Mouse (Mus musculus) liver, postnatal 0 days (tissue): ENCODE data around the gene Dis3. TPM values are rescaled to one million over a fixed set of nuclear protein-coding genes. Genes with fewer than 3 reads are reported as not detected.
"Not testable (repeated sequence)": the region's sequence is repeated elsewhere in the genome, so short reads cannot be mapped to it uniquely, and the experiment has no call there.

Experiments
- ATAC-seq: fragments of 200-750 bp; cut with Nextera tagmentation; 2 replicates; pipeline ENCODE4 v1.8.0; 2017; ENCODE audit warnings: mild to moderate bottlenecking, moderate library complexity
- DNase-seq: peaks from one replicate; pipeline ENCODE4 v3.0.0-alpha.2; 2016
- H3K27ac ChIP-seq: fragments of 300-500 bp; sonication (generic); 2 replicates; pipeline ENCODE4 v1.5.1; 2014; ENCODE audit warnings: antibody characterized with exemption, moderate library complexity, mild to moderate bottlenecking, low read depth
- H3K27me3 ChIP-seq: fragments of 300-500 bp; sonication (generic); 2 replicates; pipeline ENCODE4 v1.6.1; 2014; ENCODE audit warnings: low read length, control low read depth, mixed read lengths; ENCODE audit not compliant: insufficient read depth
- H3K36me3 ChIP-seq: fragments of 300-500 bp; sonication (generic); replicated peaks from 2 replicates; pipeline ENCODE4 v1.6.1; 2014; ENCODE audit warnings: mild to moderate bottlenecking, control low read depth, low read length, moderate library complexity, mixed read lengths; ENCODE audit not compliant: insufficient read depth
- H3K4me1 ChIP-seq: fragments of 300-500 bp; sonication (generic); 2 replicates; pipeline ENCODE4 v1.6.1; 2014; ENCODE audit warnings: antibody characterized with exemption, mild to moderate bottlenecking, control low read depth; ENCODE audit not compliant: insufficient read depth
- H3K4me2 ChIP-seq: fragments of 300-500 bp; sonication (generic); 2 replicates; pipeline ENCODE4 v1.6.1; 2014; ENCODE audit warnings: low read depth, mild to moderate bottlenecking, low read length, moderate library complexity, mixed read lengths
- H3K4me3 ChIP-seq: fragments of 300-500 bp; sonication (generic); 2 replicates; pipeline ENCODE4 v1.5.1; 2014; ENCODE audit warnings: low read depth, low read length
- H3K9ac ChIP-seq: fragments of 300-500 bp; sonication (generic); replicated peaks from 2 replicates; pipeline ENCODE4 v1.6.1; 2014; ENCODE audit warnings: mild to moderate bottlenecking, moderate library complexity
- H3K9me3 ChIP-seq: fragments of 300-500 bp; sonication (generic); 2 replicates; pipeline ENCODE4 v1.6.1; 2016; ENCODE audit warnings: mild to moderate bottlenecking, control low read depth, low read length, mixed read lengths
- CTCF ChIP-seq: sonication (generic); IDR thresholded peaks from 2 replicates; pipeline ENCODE4 v1.5.1; 2016; ENCODE audit warnings: antibody characterized with exemption, low read depth
- EP300 ChIP-seq: IDR thresholded peaks from 2 replicates; pipeline ENCODE4 v1.6.1; 2016; ENCODE audit warnings: antibody characterized with exemption, low read depth, mild to moderate bottlenecking
- WGBS: fragments of 180-500 bp; shearing (Covaris S2); extraction: QIAGEN DNeasy Blood & Tissue Kit; methylation state at CpG from one replicate; pipeline ENCODE4 v1.1.7; 2014; ENCODE audit not compliant: insufficient replicate concordance; 5-methylcytosine and 5-hydroxymethylcytosine counted together
- polyA plus RNA-seq: library from polyadenylated mRNA; unstranded; fragments of >200 nt; fragmentation: Nextera tagmentation; extraction: Ambion mirVana; gene quantifications from 2 replicates; pipeline ENCODE4 v1.2.1, GENCODE M21; 2015

Dis3 gene
- polyA plus RNA-seq, 1 experiment from 2014 or later = 7.1 TPM

DNA sequence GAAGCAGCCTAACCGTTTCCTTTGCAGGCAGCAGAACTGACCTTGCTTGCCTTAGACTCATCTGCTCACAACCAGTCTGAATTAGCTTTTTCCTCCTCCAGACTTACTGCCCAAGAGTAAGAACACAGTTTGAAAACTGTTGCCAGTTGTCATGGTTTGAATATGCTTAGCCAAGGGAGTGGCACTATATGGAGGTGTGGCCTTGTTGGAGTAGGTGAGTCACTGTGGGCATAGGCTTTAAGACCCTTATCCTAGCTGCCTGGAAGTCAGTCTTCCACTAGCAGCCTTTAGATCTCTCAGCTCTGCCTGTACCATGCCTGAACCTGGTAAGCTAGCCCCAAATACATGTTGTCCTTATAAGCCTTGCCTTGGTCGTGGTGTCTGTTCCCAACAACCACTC is 61.9 kb downstream of the Dis3 start:
- ATAC-seq (no peak), DNase-seq (no peak)
- H3K27me3 ChIP-seq = no peaks in the 10 kb centered on the region
- no peak overlapping the region for H3K4me2 ChIP-seq
- H3K4me3 ChIP-seq = no peak overlapping the region
- no peaks in the 10 kb centered on the region for H3K9me3 ChIP-seq
- no peak for TF ChIP-seq CTCF
- TF ChIP-seq EP300 = no peak
- WGBS = 83% methylated on average over 2 of the region's 2 CpGs
- H3K9ac ChIP-seq = no peak overlapping the region
- H3K4me1 ChIP-seq = no peaks in the 10 kb centered on the region
- H3K27ac ChIP-seq = no peak overlapping the region
- H3K36me3 ChIP-seq = peaks cover 27% of the 10 kb centered on the region

DNA sequence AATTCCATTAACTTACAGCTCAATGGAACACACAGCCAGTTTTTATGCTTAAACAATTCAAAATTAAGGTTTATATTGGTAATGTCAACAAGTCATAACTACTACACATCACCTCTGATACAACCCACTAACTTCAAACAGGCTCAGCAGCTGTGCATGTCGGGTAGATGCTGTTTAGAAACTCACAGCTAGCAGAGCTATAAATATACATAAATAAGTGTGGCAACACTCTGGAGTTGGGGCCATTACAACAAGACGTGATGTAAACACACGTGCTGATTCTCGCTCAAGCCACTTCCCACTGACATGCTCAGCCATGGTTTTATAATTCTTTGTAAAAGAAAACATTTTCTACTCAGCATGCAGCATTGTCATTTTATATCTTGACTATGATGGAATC is 63.5 kb downstream of the Dis3 start:
- no peak for DNase-seq

GRCm38 (mm10) chr14:99034851-99035250 is 64.7 kb downstream of the Dis3 start:
- not testable (repeated sequence) for H3K9ac ChIP-seq, ATAC-seq, H3K4me3 ChIP-seq, H3K4me2 ChIP-seq, H3K9me3 ChIP-seq, H3K27ac ChIP-seq, DNase-seq, H3K27me3 ChIP-seq, H3K4me1 ChIP-seq
- 94% methylated on average over 8 of the region's 8 CpGs for WGBS
- peaks cover 31% of the 10 kb centered on the region for H3K36me3 ChIP-seq

More for the DNA sequence above, 63.5 kb downstream of the Dis3 start:
- no peak for ATAC-seq
- no peak overlapping the region for H3K4me3 ChIP-seq
- H3K9ac ChIP-seq = no peak overlapping the region
- H3K27ac ChIP-seq = no peak overlapping the region
- no peaks in the 10 kb centered on the region for H3K9me3 ChIP-seq
- H3K4me1 ChIP-seq = no peaks in the 10 kb centered on the region
- H3K27me3 ChIP-seq = no peaks in the 10 kb centered on the region
- 66% methylated on average over 4 of the region's 4 CpGs for WGBS
- H3K4me2 ChIP-seq = no peak overlapping the region
- TF ChIP-seq EP300 (no peak), CTCF (no peak)
- H3K36me3 ChIP-seq = peaks cover 31% of the 10 kb centered on the region

- H3K4me2 ChIP-seq = no peak overlapping the region
- no peak overlapping the region for H3K27ac ChIP-seq
- no peaks in the 10 kb centered on the region for H3K27me3 ChIP-seq
- 72% methylated on average over 5 of the region's 5 CpGs for WGBS
- DNase-seq (no peak), ATAC-seq (0 out of 2 replicates have a peak, but pooled peaks have one; percentile 13)
- H3K4me3 ChIP-seq = no peak overlapping the region
- H3K4me1 ChIP-seq = no peaks in the 10 kb centered on the region
- H3K9ac ChIP-seq = no peak overlapping the region
- TF ChIP-seq EP300 (no peak), CTCF (no peak)
- peaks cover 22% of the 10 kb centered on the region for H3K36me3 ChIP-seq
- no peaks in the 10 kb centered on the region for H3K9me3 ChIP-seq
Observed at GRCm38 (mm10) chr14:99032596-99032995, 67.0 kb downstream of the Dis3 start.

GRCm38 (mm10) chr14:99031337-99031873 is 68.2 kb downstream of the Dis3 start:
- no peak for DNase-seq
- WGBS = 85% methylated on average over 5 of the region's 5 CpGs
- no peak for ATAC-seq

DNA sequence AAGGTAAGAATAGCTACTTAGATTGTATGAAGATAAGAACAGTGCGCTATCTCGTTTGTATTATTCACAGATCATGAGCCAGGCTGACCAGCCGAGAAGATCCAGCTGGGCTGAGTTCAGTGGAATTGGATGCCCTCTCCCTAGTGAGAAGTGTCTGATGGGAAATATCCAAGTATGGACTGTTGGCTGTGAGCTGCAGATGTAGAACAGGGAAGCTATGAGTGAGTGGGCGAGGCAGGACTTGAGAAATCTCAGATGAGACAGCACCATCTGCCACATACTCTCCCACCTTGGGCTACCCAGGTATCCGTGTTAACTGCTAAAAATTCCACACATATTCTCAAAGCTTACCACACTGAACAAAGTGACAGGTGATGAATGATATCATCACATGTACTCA is 69.6 kb downstream of the Dis3 start:
- 73% methylated on average over 5 of the region's 5 CpGs for WGBS
- Histone ChIP-seq H3K4me3 (no peak overlapping the region), H3K4me1 (no peaks in the 10 kb centered on the region), H3K9me3 (0 out of 2 replicates have a peak, but pooled peaks cover 2% of the 10 kb centered on the region), H3K27ac (no peak overlapping the region), H3K9ac (no peak overlapping the region), H3K4me2 (no peak overlapping the region), H3K27me3 (no peaks in the 10 kb centered on the region), H3K36me3 (peaks cover 13% of the 10 kb centered on the region)
- DNase-seq (no peak), ATAC-seq (no peak)
- no peak for TF ChIP-seq CTCF
- TF ChIP-seq EP300 = no peak

More at GRCm38 (mm10) chr14:99031337-99031873, 68.2 kb downstream of the Dis3 start:
- Histone ChIP-seq H3K27ac (no peak overlapping the region), H3K36me3 (peaks cover 19% of the 10 kb centered on the region), H3K4me2 (no peak overlapping the region), H3K4me1 (no peaks in the 10 kb centered on the region), H3K4me3 (no peak overlapping the region), H3K27me3 (no peaks in the 10 kb centered on the region), H3K9me3 (0 out of 2 replicates have a peak, but pooled peaks cover 2% of the 10 kb centered on the region), H3K9ac (no peak overlapping the region)
- no peak for TF ChIP-seq CTCF
- TF ChIP-seq EP300 = no peak

Other genes with a start within 250 kb of the Dis3 start
- 2.5 and 3.0 TPM in 2 replicates for gene Rpl36a-ps1, start 105.5 kb downstream of the Dis3 start, polyA plus RNA-seq
- 42.5 and 43.2 TPM in 2 replicates for gene Mzt1, start 53.6 kb downstream of the Dis3 start, polyA plus RNA-seq
- gene Bora, start 53.5 kb downstream of the Dis3 start, polyA plus RNA-seq = 13.0 and 13.6 TPM in 2 replicates
- gene Pibf1, start 346 bp downstream of the Dis3 start, polyA plus RNA-seq = 4.7 and 4.9 TPM in 2 replicates
- gene Klf5, start 198.9 kb upstream of the Dis3 start, polyA plus RNA-seq = 2.0 and 2.6 TPM in 2 replicates